Mouse (Mus musculus) limb, embryonic 15.5 days (tissue): Measurements from ENCODE around the gene Sectm1b. TPM values are rescaled to one million over a fixed set of nuclear protein-coding genes. Genes with fewer than 3 reads are reported as not detected.

Experiments
- ATAC-seq: fragments of 200-750 bp; cut with Nextera tagmentation; 2 replicates; pipeline ENCODE4 v1.8.0; 2017; ENCODE audit warnings: low read depth, moderate TSS enrichment; ENCODE audit not compliant: insufficient number of reproducible peaks, low FRiP score, low TSS enrichment
- H3K27ac ChIP-seq: fragments of 300-500 bp; sonication (generic); 2 replicates; pipeline ENCODE4 v1.5.1; 2015; ENCODE audit warnings: moderate library complexity, mild to moderate bottlenecking, inconsistent platforms
- H3K27me3 ChIP-seq: fragments of 300-500 bp; sonication (generic); 2 replicates; pipeline ENCODE4 v1.6.1; 2015; ENCODE audit warnings: inconsistent platforms
- H3K36me3 ChIP-seq: fragments of 300-500 bp; sonication (generic); 2 replicates; pipeline ENCODE4 v1.6.1; 2015; ENCODE audit warnings: inconsistent platforms
- H3K4me1 ChIP-seq: fragments of 300-500 bp; sonication (generic); 2 replicates; pipeline ENCODE4 v1.6.1; 2015; ENCODE audit warnings: inconsistent platforms
- H3K4me2 ChIP-seq: fragments of 300-500 bp; sonication (generic); 2 replicates; pipeline ENCODE4 v1.6.1; 2015; ENCODE audit warnings: mild to moderate bottlenecking, inconsistent platforms
- H3K4me3 ChIP-seq: fragments of 300-500 bp; sonication (generic); 2 replicates; pipeline ENCODE4 v1.5.1; 2015; ENCODE audit warnings: mild to moderate bottlenecking, inconsistent platforms
- H3K9ac ChIP-seq: fragments of 300-500 bp; sonication (generic); 2 replicates; pipeline ENCODE4 v1.6.1; 2015; ENCODE audit warnings: inconsistent platforms
- H3K9me3 ChIP-seq: fragments of 300-500 bp; sonication (generic); 2 replicates; pipeline ENCODE4 v1.6.1; 2016; ENCODE audit warnings: inconsistent platforms
- WGBS: fragments of 180-500 bp; shearing (Covaris S2); methylation state at CpG from one replicate; pipeline ENCODE4 v1.1.7; 2015; 5-methylcytosine and 5-hydroxymethylcytosine counted together
- polyA plus RNA-seq: library from polyadenylated mRNA; unstranded; fragments of >200 nt; fragmentation: Nextera tagmentation; extraction: Ambion mirVana; gene quantifications from 2 replicates; pipeline ENCODE4 v1.2.1, GENCODE M21; 2015

Gene Sectm1b
- polyA plus RNA-seq, 1 experiment from 2014 or later, result 0.14 TPM

DNA sequence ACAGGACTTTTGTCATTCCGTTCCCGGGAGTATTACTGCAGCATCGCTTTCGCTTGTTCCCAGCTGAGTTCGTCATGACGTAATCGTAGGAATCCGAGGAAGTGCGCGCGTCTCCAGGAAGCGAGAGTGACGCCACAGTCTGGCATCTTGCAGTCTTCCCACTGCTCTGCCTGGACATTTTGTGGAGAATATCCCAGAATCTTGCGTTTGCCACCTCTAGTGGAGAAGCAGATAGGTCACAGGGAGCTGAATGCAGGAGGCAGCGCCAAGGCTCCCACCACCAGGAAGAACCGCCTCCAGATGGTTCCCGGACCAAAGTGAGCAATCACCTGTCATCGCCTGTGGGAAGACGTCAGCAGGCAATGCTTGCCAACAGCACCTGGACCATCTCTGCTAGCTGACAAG lies 48.5 kb downstream of the Sectm1b start:
- H3K36me3 ChIP-seq, result no peaks in the 10 kb centered on the region
- H3K27ac ChIP-seq, result no peak overlapping the region
- 0 out of 2 replicates have a peak, but pooled peaks cover 2% of the 10 kb centered on the region for H3K4me1 ChIP-seq
- 51% methylated on average over 19 of the region's 19 CpGs for WGBS
- H3K9ac ChIP-seq, result no peak overlapping the region
- no peak for ATAC-seq
- peak overlapping the region; percentile 21 for H3K4me2 ChIP-seq
- H3K9me3 ChIP-seq, result no peaks in the 10 kb centered on the region
- H3K4me3 ChIP-seq, result no peak overlapping the region
- H3K27me3 ChIP-seq, result no peaks in the 10 kb centered on the region

GRCm38 (mm10) chr11:121013656-121014055 lies 49.7 kb downstream of the Sectm1b start:
- Histone ChIP-seq H3K4me3 (no peak overlapping the region), H3K27me3 (no peaks in the 10 kb centered on the region), H3K9ac (no peak overlapping the region), H3K9me3 (no peaks in the 10 kb centered on the region), H3K4me2 (no peak overlapping the region), H3K36me3 (no peaks in the 10 kb centered on the region), H3K4me1 (0 out of 2 replicates have a peak, but pooled peaks cover 2% of the 10 kb centered on the region), H3K27ac (no peak overlapping the region)
- 81% methylated on average over 7 of the region's 7 CpGs for WGBS
- no peak for ATAC-seq

- no peak overlapping the region for H3K27ac ChIP-seq
- 93% methylated on average over 3 of the region's 3 CpGs for WGBS
- H3K4me3 ChIP-seq, result no peak overlapping the region
- no peak for ATAC-seq
- no peak overlapping the region for H3K4me2 ChIP-seq
- H3K9ac ChIP-seq, result no peak overlapping the region
- no peaks in the 10 kb centered on the region for H3K9me3 ChIP-seq
- H3K36me3 ChIP-seq, result no peaks in the 10 kb centered on the region
- no peaks in the 10 kb centered on the region for H3K27me3 ChIP-seq
- H3K4me1 ChIP-seq, result 0 out of 2 replicates have a peak, but pooled peaks cover 2% of the 10 kb centered on the region
These were observed 53.2 kb downstream of the Sectm1b start for GRCm38 (mm10) chr11:121010044-121010755.

DNA sequence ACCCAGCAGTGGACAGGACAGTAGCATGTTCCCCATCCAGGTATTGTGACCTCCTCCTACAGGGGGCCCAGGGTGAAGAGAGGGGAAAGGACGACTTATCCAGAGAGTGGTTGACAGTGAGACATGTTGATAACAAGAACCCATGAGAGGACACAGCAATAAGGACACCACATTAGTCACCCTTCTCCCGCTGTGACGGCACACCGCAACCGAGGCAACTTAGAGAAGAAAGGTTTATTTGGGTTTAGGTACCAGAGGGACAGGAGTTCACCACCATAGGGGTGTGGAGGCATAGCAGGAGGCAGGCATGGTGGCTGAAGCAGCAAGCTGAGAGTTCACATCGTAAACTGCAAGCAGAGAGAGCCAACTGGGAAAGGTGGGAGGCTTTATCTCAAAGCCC lies 57.2 kb downstream of the Sectm1b start:
- no peaks in the 10 kb centered on the region for H3K9me3 ChIP-seq
- no peak overlapping the region for H3K4me3 ChIP-seq
- H3K36me3 ChIP-seq, result no peaks in the 10 kb centered on the region
- no peak overlapping the region for H3K9ac ChIP-seq
- no peak overlapping the region for H3K4me2 ChIP-seq
- no peaks in the 10 kb centered on the region for H3K27me3 ChIP-seq
- ATAC-seq, result no peak
- peaks cover 6% of the 10 kb centered on the region; the same call in 1 of the 2 replicates for H3K4me1 ChIP-seq
- 71% methylated on average over 6 of the region's 6 CpGs for WGBS
- H3K27ac ChIP-seq, result no peak overlapping the region

- Histone ChIP-seq H3K4me1 (peaks cover 6% of the 10 kb centered on the region; the same call in 1 of the 2 replicates), H3K36me3 (no peaks in the 10 kb centered on the region), H3K9ac (no peak overlapping the region), H3K9me3 (no peaks in the 10 kb centered on the region), H3K4me2 (no peak overlapping the region), H3K27ac (no peak overlapping the region), H3K27me3 (no peaks in the 10 kb centered on the region), H3K4me3 (no peak overlapping the region)
- WGBS, result 56% methylated on average over 5 of the region's 5 CpGs
- ATAC-seq, result no peak
These were observed 59.1 kb downstream of the Sectm1b start for GRCm38 (mm10) chr11:121004281-121004680.

Other genes with a start within 250 kb of the Sectm1b start
- 41.8 and 45.5 TPM in 2 replicates for gene Fasn, start 239.0 kb downstream of the Sectm1b start, polyA plus RNA-seq
- gene Ccdc57, start 130.7 kb downstream of the Sectm1b start, polyA plus RNA-seq, result 4.4 and 4.9 TPM in 2 replicates
- gene Slc16a3, start 115.1 kb downstream of the Sectm1b start, polyA plus RNA-seq, result 92.3 and 95.8 TPM in 2 replicates
- gene Csnk1d, start 72.2 kb downstream of the Sectm1b start, polyA plus RNA-seq, result 104 and 120 TPM in 2 replicates
- gene Cd7, start 24.2 kb downstream of the Sectm1b start, polyA plus RNA-seq, result 0.60 and 0.66 TPM in 2 replicates
- gene Sectm1a, start 17.7 kb upstream of the Sectm1b start, polyA plus RNA-seq, result 0.81 and 1.5 TPM in 2 replicates
- gene Tex19.2, start 55.1 kb upstream of the Sectm1b start, polyA plus RNA-seq, result not detected in 2 replicates
- not detected in 2 replicates for gene Tex19.1, start 82.6 kb upstream of the Sectm1b start, polyA plus RNA-seq
- 1.1 and 2.4 TPM in 2 replicates for gene Uts2r, start 96.7 kb upstream of the Sectm1b start, polyA plus RNA-seq
- gene Hexdc, start 140.9 kb upstream of the Sectm1b start, polyA plus RNA-seq, result 9.0 and 9.6 TPM in 2 replicates
- gene Ogfod3, start 141.1 kb upstream of the Sectm1b start, polyA plus RNA-seq, result 21.5 and 24.8 TPM in 2 replicates
- 43.4 and 44.7 TPM in 2 replicates for gene Cybc1, start 165.8 kb upstream of the Sectm1b start, polyA plus RNA-seq
- 54.9 and 56.7 TPM in 2 replicates for gene Narf, start 173.7 kb upstream of the Sectm1b start, polyA plus RNA-seq
- 6.2 and 7.2 TPM in 2 replicates for gene Foxk2, start 196.4 kb upstream of the Sectm1b start, polyA plus RNA-seq